Comparison of ENCODE assay signal across 20 mouse cellular contexts in genomic region chr6:134381462-134381861, GRCm38 (mm10). TPM values are rescaled to one million over a fixed set of nuclear protein-coding genes. Genes with fewer than 3 reads are reported as not detected.
"Had no signal": no experiment of that assay in that cellular context is flagged by ENCODE, and none has a peak within 500 bp of the region (broad histone marks: within the 10 kb centered on the region; RNA-seq: fewer than 3 reads in every experiment).

No protein-coding gene starts in this region.

- H3K9me3 ChIP-seq: midbrain, embryonic 12.5 days; neural tube, embryonic 15.5 days had no signal

- ATAC-seq: midbrain, embryonic 16.5 days had no signal

- H3K9ac ChIP-seq: lung, embryonic 14.5 days; midbrain, embryonic 12.5 days; neural tube, embryonic 13.5 days; neural tube, embryonic 15.5 days had no signal

- H3K36me3 ChIP-seq: midbrain, embryonic 10.5 days; midbrain, embryonic 12.5 days; neural tube, embryonic 13.5 days; neural tube, embryonic 15.5 days had no signal

- H3K27me3 ChIP-seq: midbrain, embryonic 12.5 days; neural tube, embryonic 13.5 days; neural tube, embryonic 15.5 days had no signal

- DNase-seq: lung, adult 18-20 months; lung, embryonic 14.5 days; lung, postnatal 10 days; lung, postnatal 4 days; midbrain, embryonic 14.5 days; retina, postnatal 1 day; right cerebral cortex, adult 18-20 months; right cerebral cortex, postnatal 25 days; right cerebral cortex, postnatal 4 days; spleen, adult 18-20 months; thymus, adult 18-20 months; thymus, postnatal 14 days; thymus, postnatal 36 days had no signal

- H3K27ac ChIP-seq: midbrain, embryonic 10.5 days; midbrain, embryonic 12.5 days; neural tube, embryonic 13.5 days; neural tube, embryonic 15.5 days had no signal

- H3K4me3 ChIP-seq: midbrain, embryonic 10.5 days; midbrain, embryonic 12.5 days; myocyte; neural tube, embryonic 13.5 days; neural tube, embryonic 15.5 days had no signal

- H3K4me1 ChIP-seq: midbrain, embryonic 10.5 days; midbrain, embryonic 12.5 days; neural tube, embryonic 13.5 days; neural tube, embryonic 15.5 days had no signal

- H3K4me2 ChIP-seq: lung, embryonic 14.5 days; midbrain, embryonic 12.5 days; neural tube, embryonic 13.5 days; neural tube, embryonic 15.5 days had no signal

RNA-seq across cellular contexts. Expression of gene Bcl2l14, which starts 14.7 kb away (rescaled TPM):
- polyA plus RNA-seq: midbrain, embryonic 14.5 days; midbrain, embryonic 16.5 days; neural tube, embryonic 11.5 days; neural tube, embryonic 13.5 days had no signal
